Mouse (Mus musculus): Measurements from ENCODE around the gene Ttc30b.

DNA sequence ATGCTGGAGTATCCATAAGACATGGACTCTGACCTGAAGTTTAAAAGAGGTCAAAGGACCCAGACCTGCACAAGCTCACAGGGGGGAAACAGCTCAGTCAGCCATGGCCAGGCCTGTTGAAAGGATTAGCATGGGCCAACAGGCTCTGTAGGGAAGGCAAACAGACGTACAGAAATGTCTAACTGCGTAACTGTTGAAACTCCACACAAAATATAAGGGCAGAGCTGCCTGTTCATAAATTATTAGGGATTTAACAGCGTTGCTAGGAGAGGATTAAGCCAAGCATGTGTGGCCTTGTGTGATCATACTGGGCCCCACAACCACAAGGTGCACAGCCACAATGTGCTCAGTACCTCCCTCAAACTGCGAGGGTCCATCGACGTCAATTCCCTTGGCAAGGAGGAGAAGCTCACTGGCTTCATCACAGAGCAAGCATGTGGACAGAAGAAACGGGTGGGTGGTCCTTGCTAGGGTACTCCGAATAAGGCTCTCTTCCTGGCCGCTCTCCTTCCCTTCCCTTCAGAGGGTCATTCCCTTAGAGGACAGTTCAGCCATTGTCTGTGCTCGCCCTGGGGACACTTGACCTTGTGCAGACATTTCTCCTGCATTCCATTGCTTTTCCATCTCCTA lies 24.9 kb upstream of the Ttc30b start:
- no peak for TF ChIP-seq CTCF (IDR thresholded peaks at IDR 0.05; ENCODE audit: low read depth)
- no peak for TF ChIP-seq EP300 (IDR thresholded peaks at IDR 0.05; ENCODE audit: low read depth)
